Mouse (Mus musculus) CH12F3 (cell line): ENCODE results near the gene Adra1d.

ENCODE experiments used
- in situ Hi-C: fragments of 300-500 bp; cut with MboI; formaldehyde crosslinking; loops from 2 replicates; pipeline ENCODE4 v1.14.3; 2020; ENCODE audit warnings: low sequenced_read_pairs

The Adra1d gene

GRCm38 (mm10) chr2:131499290-131499845, 62.7 kb downstream of the Adra1d start:
- in situ Hi-C loops: no loop called here

- in situ Hi-C loops: no loop called here
Observed at GRCm38 (mm10) chr2:131498219-131498618, 63.9 kb downstream of the Adra1d start.

GRCm38 (mm10) chr2:131497224-131497856, 64.7 kb downstream of the Adra1d start:
- in situ Hi-C loops: no loop called here

- in situ Hi-C loops: no loop called here
Observed at GRCm38 (mm10) chr2:131496125-131496820, 65.8 kb downstream of the Adra1d start.
